Mouse (Mus musculus): Measurements from ENCODE around the gene Fars2. TPM values are rescaled to one million over a fixed set of nuclear protein-coding genes. Genes with fewer than 3 reads are reported as not detected.

The Fars2 gene
- polyA plus RNA-seq, 1 experiment from 2014 or later, result 30.6 TPM

DNA sequence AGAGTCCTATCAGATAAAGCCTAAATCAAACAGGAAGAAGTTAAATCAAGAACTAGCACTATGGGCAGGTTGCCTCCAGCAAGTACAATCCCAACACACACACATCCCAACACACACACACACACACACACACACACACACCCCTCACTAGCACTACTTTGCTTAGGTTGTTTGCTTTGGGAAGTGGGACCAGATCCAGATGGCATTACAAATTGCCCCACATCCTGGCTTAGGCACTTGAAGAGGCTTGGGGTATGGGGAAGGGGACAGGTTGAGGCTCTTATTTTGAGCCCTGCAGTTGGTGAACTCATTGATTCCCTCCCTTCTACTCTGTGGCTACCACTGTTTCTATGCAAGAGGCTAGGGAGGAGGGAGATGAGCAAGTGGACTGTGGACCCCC lies 605.1 kb downstream of the Fars2 start:
- Histone ChIP-seq H3K4me2 (replicated peaks) (no peak overlapping the region), H3K9me3 (no peaks in the 10 kb centered on the region), H3K27me3 (replicated peaks) (peaks cover 43% of the 10 kb centered on the region), H3K4me3 (no peak overlapping the region), H3K36me3 (no peaks in the 10 kb centered on the region), H3K27ac (no peak overlapping the region), H3K9ac (no peak overlapping the region), H3K4me1 (peaks cover 26% of the 10 kb centered on the region; the same call in 1 of the 2 replicates)
- no peak for ATAC-seq (ENCODE audit: low FRiP score, low read depth)

DNA sequence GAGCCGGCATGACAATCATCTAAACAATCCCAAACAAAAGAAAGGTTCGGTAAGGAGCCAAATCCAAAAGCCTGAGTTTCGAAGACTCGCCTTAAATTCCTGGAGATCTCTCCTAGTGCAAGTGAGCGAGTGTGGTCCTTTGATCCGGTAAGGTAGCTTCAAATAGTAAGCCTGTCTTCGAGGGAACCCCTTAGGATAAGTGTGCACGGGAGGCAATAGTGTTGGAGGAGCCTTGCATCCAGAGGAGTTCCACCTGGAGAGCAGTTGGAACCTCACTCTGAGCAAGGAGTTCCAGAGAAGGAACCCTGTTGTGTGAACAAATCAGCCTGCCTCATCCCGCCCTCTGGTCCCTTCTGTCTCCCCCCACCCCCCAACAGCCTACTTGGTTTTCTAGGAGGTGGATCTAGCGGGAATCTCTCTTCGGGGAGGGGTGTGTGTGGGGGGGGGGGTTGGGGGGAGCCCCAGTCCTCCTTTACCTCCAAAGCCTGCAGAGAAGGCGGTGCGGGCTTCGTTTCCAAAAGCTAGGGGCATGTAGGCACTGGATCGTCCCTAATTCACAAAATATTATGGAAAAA lies 606.6 kb downstream of the Fars2 start:
- H3K4me1 ChIP-seq, result peaks cover 28% of the 10 kb centered on the region; the same call in 1 of the 2 replicates
- no peaks in the 10 kb centered on the region for H3K9me3 ChIP-seq
- H3K4me2 ChIP-seq (replicated peaks), result peak overlapping the region; percentile 50
- WGBS, result 1% methylated on average over 15 of the region's 15 CpGs
- peak; percentile 26 for ATAC-seq (ENCODE audit: low FRiP score, low read depth)
- H3K27me3 ChIP-seq (replicated peaks), result peaks cover 56% of the 10 kb centered on the region
- H3K36me3 ChIP-seq, result no peaks in the 10 kb centered on the region
- no peak overlapping the region for H3K4me3 ChIP-seq
- peak overlapping the region; percentile 8; the same call in 1 of the 2 replicates for H3K27ac ChIP-seq
- no peak overlapping the region for H3K9ac ChIP-seq

DNA sequence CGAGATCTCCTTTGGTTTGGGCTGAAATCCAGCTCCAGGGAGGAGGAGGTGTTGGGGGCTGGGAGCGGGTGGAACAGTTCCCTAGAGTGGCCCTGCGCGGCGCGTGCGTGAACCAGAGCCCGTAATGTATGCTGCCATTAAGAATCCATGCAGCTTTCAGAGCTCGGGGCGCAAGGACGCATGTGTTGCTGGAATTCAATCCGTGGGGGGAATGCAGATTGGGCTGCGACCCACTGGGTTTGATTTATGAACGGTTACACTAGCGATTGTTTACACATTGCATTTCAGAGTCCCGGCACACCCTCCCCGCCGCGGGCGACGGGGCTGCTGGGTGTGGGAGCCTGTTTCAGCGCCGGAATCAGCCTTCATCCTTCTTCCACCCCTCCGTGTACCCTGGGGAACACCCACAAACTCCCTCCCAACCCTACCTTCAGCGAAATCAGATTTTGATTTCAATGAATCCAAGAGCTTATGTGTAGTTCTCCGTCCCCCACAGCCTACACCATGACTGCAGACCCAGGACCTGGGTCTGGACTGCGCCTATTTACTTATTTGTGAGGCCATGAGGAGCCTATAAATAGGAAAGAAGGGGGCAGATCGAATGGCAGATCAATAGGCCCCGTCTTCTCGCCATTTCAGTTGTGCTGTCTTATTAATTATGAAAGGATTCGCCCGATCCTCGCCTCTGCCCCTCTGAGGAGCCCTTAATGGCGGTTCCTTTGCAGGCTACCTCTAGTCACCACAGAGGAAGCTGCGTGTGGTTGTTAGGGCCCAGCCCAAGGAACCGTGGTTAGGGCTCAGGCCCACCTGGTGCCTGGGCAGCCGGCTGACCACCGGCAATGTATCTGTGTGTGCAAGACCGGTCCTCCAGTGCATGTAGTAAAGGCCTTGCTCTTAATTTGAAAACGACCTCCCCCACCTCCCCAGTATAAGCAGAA lies 607.6 kb downstream of the Fars2 start:
- Histone ChIP-seq H3K4me3 (peak overlapping the region; percentile 7; the same call in 1 of the 2 replicates), H3K27me3 (replicated peaks) (peaks cover 66% of the 10 kb centered on the region), H3K9me3 (no peaks in the 10 kb centered on the region), H3K4me1 (peaks cover 28% of the 10 kb centered on the region; the same call in 1 of the 2 replicates), H3K4me2 (replicated peaks) (peak overlapping the region; percentile 50), H3K27ac (peak overlapping the region; percentile 57; the same call in 1 of the 2 replicates), H3K36me3 (no peaks in the 10 kb centered on the region), H3K9ac (no peak overlapping the region)
- ATAC-seq (ENCODE audit: low FRiP score, low read depth), result peak; percentile 80
- WGBS, result 1% methylated on average over 40 of the region's 40 CpGs

DNA sequence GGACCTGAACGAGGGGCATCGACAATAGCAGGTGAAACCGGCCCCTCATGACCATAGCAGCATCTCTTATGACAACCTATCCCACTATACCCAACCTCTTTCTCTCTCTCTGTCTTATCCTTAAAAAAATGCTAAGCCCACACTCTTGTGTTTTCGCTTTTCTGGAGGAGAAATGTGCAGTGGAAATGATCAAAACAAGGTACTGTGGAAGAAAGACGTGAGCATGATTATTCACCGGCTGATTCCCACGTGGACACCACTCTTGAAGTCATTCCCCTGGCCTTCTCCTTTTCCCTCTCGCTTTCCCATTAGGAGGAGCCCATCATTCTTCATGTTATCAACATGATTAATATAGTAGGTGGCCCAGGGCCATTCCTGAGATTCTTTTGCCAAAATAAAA lies 608.7 kb downstream of the Fars2 start:
- peaks cover 28% of the 10 kb centered on the region; the same call in 1 of the 2 replicates for H3K4me1 ChIP-seq
- ATAC-seq (ENCODE audit: low FRiP score, low read depth), result no peak
- H3K9ac ChIP-seq, result no peak overlapping the region
- no peak overlapping the region for H3K27ac ChIP-seq
- H3K9me3 ChIP-seq, result no peaks in the 10 kb centered on the region
- peak overlapping the region; percentile 58; the same call in 1 of the 2 replicates for H3K4me2 ChIP-seq (replicated peaks)
- WGBS, result under 1% methylated on average over 8 of the region's 8 CpGs
- H3K4me3 ChIP-seq, result no peak overlapping the region
- no peaks in the 10 kb centered on the region for H3K36me3 ChIP-seq
- peaks cover 76% of the 10 kb centered on the region for H3K27me3 ChIP-seq (replicated peaks)

DNA sequence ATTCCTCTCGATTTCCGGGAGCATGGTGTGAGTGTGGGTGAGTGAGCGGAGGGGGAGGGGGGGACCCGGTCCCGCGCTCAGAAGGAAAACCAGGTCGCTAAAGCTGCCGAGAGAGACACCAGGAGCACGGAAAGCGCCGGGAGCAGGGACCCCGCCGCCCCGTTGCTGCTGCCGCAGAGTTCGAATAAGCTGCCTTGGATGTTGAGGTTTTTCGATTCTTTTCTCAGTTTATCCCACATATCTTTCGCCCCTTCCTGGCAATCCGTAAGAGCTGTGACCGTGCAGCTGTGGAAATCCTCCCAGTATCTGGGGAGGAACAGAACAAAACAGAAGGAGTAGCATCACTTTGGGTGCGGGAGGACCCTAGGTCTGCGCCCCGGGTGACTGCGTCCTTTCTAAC lies 609.3 kb downstream of the Fars2 start:
- H3K36me3 ChIP-seq, result no peaks in the 10 kb centered on the region
- peak overlapping the region; percentile 63 for H3K9ac ChIP-seq
- H3K9me3 ChIP-seq, result no peaks in the 10 kb centered on the region
- no peak for ATAC-seq (ENCODE audit: low FRiP score, low read depth)
- peaks cover 82% of the 10 kb centered on the region for H3K27me3 ChIP-seq (replicated peaks)
- peak overlapping the region; percentile 85 for H3K27ac ChIP-seq
- peaks cover 28% of the 10 kb centered on the region; the same call in 1 of the 2 replicates for H3K4me1 ChIP-seq
- peak overlapping the region; percentile 58 for H3K4me2 ChIP-seq (replicated peaks)
- 2% methylated on average over 24 of the region's 24 CpGs for WGBS
- peak overlapping the region; percentile 33 for H3K4me3 ChIP-seq

DNA sequence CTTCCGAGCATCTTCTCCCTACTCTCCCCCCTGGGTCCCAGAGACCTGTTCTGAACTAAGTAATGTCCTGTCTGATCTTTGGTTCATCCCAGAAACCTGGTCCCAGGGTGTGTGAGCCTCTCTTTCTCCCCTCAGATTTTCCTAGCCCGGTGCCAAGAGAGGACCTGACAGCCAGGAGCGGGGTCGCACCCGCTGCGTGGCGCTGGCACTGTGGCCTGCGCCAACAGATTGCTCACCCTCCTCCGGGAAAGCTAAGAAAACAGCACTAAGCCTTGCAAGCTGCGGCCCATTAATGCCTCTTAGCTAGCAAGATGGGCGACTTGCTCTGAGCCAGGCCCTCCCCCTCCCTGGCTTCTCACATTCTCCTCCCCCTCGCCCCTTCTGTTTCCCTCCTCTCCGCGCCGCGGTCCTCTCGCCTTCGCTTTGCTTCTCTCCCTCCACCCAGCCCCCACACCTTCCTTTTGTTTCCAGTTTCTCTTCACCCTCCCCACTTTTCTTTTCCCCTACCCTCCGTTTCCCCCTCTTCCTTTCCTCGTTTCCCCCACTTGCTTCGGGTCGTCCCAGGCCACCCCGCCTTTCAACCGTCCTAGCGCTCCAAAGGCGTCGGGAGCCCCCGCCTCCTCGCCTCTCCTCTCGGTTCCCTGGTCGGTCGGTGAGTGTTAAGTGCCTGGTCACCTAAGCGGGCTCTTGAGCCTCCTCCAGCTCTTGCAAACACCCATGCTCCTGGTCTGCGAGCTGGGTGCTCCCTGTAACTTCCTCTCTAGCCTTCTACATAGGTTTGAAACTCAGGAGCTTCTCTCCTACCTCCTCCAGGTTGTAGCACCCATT lies 610.0 kb downstream of the Fars2 start:
- Histone ChIP-seq H3K4me2 (replicated peaks) (peak overlapping the region; percentile 58), H3K27ac (peak overlapping the region; percentile 85), H3K9me3 (no peaks in the 10 kb centered on the region), H3K36me3 (no peaks in the 10 kb centered on the region), H3K27me3 (replicated peaks) (peaks cover 81% of the 10 kb centered on the region), H3K9ac (peak overlapping the region; percentile 63), H3K4me3 (peak overlapping the region; percentile 33), H3K4me1 (peaks cover 28% of the 10 kb centered on the region; the same call in 1 of the 2 replicates)
- under 1% methylated on average over 34 of the region's 34 CpGs for WGBS
- ATAC-seq (ENCODE audit: low FRiP score, low read depth), result peak; percentile 45; the same call in 1 of the 2 replicates

DNA sequence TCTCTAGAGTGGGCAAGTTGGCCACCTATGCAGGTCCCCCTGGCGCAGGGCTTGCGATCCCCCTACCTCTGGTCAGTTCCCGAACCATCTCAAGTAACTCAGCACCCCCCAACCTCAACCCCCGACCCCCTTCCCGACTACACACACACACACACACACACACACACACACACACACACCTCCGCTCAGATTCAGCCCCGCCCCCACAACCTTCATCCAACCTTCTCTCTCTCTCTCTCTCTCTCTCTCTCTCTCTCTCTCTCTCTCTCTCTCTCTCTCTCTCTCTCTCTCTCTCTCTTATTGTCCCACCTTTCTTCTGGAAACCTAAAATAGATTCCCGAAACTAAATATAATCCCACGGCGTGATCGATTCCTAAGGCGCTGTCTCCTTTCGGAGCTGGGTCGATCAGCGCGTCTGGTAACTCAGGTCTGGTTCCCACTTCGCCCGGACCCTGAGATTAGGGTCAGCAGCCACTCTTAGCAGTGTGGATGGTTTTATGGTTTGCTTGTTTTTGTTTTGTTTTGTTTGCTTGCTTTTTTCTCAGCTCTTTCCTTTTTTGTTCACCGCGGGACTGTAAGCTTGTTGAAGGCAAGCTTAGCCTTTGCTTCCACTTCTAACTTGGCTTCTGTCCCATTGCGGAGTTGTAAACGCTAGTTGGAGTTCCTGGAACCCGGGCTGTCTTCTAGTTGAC lies 610.7 kb downstream of the Fars2 start:
- WGBS, result under 1% methylated on average over 23 of the region's 23 CpGs
- no peaks in the 10 kb centered on the region for H3K9me3 ChIP-seq
- H3K4me2 ChIP-seq (replicated peaks), result peak overlapping the region; percentile 58
- H3K27me3 ChIP-seq (replicated peaks), result peaks cover 80% of the 10 kb centered on the region
- ATAC-seq (ENCODE audit: low FRiP score, low read depth), result no peak
- H3K36me3 ChIP-seq, result no peaks in the 10 kb centered on the region
- H3K9ac ChIP-seq, result peak overlapping the region; percentile 63
- peak overlapping the region; percentile 85 for H3K27ac ChIP-seq
- H3K4me1 ChIP-seq, result peaks cover 28% of the 10 kb centered on the region; the same call in 1 of the 2 replicates
- H3K4me3 ChIP-seq, result peak overlapping the region; percentile 33

DNA sequence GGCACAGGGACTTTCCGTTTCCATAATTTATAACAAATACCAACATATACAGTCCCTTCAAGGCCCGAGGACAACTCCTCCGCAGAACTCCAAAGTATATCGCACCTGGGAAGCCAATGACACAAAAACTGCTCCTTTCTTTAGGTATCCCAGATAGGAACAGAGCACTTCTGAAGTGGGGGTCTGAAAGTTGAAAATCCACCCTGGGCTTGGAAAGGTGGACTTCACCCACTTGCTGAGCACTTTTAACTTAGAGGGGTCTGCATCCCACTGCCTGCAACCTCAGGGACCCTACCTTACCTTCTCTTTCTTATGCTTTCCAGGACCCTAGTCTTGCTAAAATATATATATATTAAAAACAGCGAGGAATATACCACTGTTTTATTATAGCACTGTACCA lies 611.3 kb downstream of the Fars2 start:
- H3K4me3 ChIP-seq, result peak overlapping the region; percentile 33
- H3K27ac ChIP-seq, result no peak overlapping the region
- 8% methylated on average over 5 of the region's 5 CpGs for WGBS

DNA sequence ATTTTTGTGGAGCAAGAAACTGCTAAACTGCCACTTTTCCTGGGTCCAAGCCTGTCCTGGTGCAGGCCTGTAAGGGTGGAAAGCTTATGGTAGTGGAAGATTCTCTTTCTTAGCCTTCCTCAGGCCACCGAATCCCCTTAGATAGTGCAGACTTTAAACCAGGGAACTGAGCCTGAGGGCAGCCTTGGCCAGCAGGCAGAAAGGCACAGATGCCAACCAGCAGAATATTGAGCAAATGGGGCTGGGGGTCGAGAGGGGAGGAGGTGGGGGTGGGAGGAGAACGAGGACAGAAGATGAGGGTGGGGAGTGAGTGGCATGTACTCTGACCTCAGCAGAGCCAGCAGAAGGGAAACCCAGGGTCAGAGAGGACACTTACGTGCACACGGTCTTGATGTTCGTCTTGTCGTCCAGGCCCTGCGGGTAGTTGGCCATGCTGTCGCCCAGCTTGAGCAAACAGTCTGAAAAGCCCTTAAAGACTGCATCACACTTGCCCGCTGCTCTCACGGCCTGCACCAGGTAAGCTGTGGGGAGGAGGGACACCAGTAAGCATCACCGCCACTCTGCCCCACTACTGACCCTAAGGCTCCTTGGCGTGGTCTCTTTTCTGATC lies 612.6 kb downstream of the Fars2 start:
- under 1% methylated on average over 13 of the region's 13 CpGs for WGBS
- Histone ChIP-seq H3K4me1 (peaks cover 19% of the 10 kb centered on the region; the same call in 1 of the 2 replicates), H3K36me3 (no peaks in the 10 kb centered on the region), H3K9ac (peak overlapping the region; percentile 66), H3K4me3 (peak overlapping the region; percentile 28), H3K27me3 (replicated peaks) (peaks cover 83% of the 10 kb centered on the region), H3K27ac (peak overlapping the region; percentile 47; the same call in 1 of the 2 replicates), H3K9me3 (no peaks in the 10 kb centered on the region), H3K4me2 (replicated peaks) (peak overlapping the region; percentile 58)
- ATAC-seq (ENCODE audit: low FRiP score, low read depth), result no peak

More for the DNA sequence above, 611.3 kb downstream of the Fars2 start:
- Histone ChIP-seq H3K4me1 (peaks cover 28% of the 10 kb centered on the region; the same call in 1 of the 2 replicates), H3K9ac (no peak overlapping the region), H3K36me3 (no peaks in the 10 kb centered on the region), H3K27me3 (replicated peaks) (peaks cover 77% of the 10 kb centered on the region), H3K4me2 (replicated peaks) (peak overlapping the region; percentile 58), H3K9me3 (no peaks in the 10 kb centered on the region)
- no peak for ATAC-seq (ENCODE audit: low FRiP score, low read depth)

DNA sequence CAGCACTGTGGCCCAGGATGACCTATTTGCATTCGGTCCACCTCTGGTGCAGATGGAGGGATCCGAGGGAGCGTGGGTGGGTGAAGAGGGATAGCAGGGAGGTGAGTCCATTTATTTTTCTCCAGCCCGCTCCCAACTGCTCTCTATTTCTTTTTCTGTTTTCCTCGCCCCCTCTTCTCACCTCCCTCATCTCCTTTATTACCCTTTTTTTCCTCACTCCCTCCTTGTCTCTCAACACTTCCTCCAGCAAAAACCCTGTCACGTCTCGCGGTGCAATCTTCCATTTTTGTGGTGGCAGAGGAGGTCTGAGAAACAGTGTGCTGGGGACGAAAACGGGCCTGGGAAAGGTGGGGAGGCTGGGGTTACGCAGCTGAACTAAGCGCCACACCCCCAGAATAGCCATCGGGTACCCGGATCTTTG lies 613.1 kb downstream of the Fars2 start:
- peak overlapping the region; percentile 66 for H3K9ac ChIP-seq
- no peak for ATAC-seq (ENCODE audit: low FRiP score, low read depth)
- WGBS, result 5% methylated on average over 14 of the region's 14 CpGs

More for the DNA sequence above, 613.1 kb downstream of the Fars2 start:
- Histone ChIP-seq H3K4me3 (peak overlapping the region; percentile 28), H3K27ac (peak overlapping the region; percentile 33; the same call in 1 of the 2 replicates), H3K27me3 (replicated peaks) (peaks cover 83% of the 10 kb centered on the region), H3K36me3 (no peaks in the 10 kb centered on the region), H3K4me2 (replicated peaks) (peak overlapping the region; percentile 58), H3K9me3 (no peaks in the 10 kb centered on the region), H3K4me1 (peaks cover 20% of the 10 kb centered on the region; the same call in 1 of the 2 replicates)

All from neural tube, embryonic 12.5 days (tissue).